Mouse (Mus musculus) urinary bladder, adult 18-20 months (tissue): Measurements from ENCODE around the gene Mrpl52.

Experiments used
- DNase-seq, 2 experiments: peaks; one replicate each; pipeline ENCODE4 v3.0.0; 2022; ENCODE audit warnings: low spot score in 2 of 2, mixed read lengths in 2 of 2

The Mrpl52 gene

GRCm38 (mm10) chr14:54471467-54471866, 44.8 kb downstream of the Mrpl52 start:
- no peak for DNase-seq

GRCm38 (mm10) chr14:54472671-54473070, 46.0 kb downstream of the Mrpl52 start:
- no peak for DNase-seq

- no peak for DNase-seq
These were observed 48.0 kb downstream of the Mrpl52 start for GRCm38 (mm10) chr14:54474744-54475143.

GRCm38 (mm10) chr14:54475941-54476844, 49.5 kb downstream of the Mrpl52 start, which contains the start of gene Rem2:
Gene Rem2, plus strand, starts transcription at chr14:54476100.
- no peak for DNase-seq

GRCm38 (mm10) chr14:54477172-54477909, 50.6 kb downstream of the Mrpl52 start:
- no peak for DNase-seq
